Mouse (Mus musculus) heart, embryonic 14.5 days (tissue): ENCODE measurements around the gene Fignl1. TPM values are rescaled to one million over a fixed set of nuclear protein-coding genes. Genes with fewer than 3 reads are reported as not detected.

Experiments
- ATAC-seq: fragments of 200-750 bp; cut with Nextera tagmentation; 2 replicates; pipeline ENCODE4 v1.8.0; 2017; ENCODE audit warnings: low read depth, moderate TSS enrichment; ENCODE audit not compliant: insufficient number of reproducible peaks, insufficient read depth, low FRiP score
- H3K27ac ChIP-seq, 2 experiments: fragments of 200-500 bp in 1 of 2; fragments of 300-500 bp in 1 of 2; sonication (generic) in 1 of 2; replicated peaks in 1 of 2; 2 replicates each; pipeline ENCODE4 v1.5.1; 2012 to 2014; ENCODE audit warnings: low read depth in 2 of 2, low read length in 2 of 2, control low read depth in 1 of 2, mild to moderate bottlenecking in 1 of 2, mixed read lengths in 1 of 2; ENCODE audit not compliant: control insufficient read depth in 1 of 2, insufficient read depth in 1 of 2
- H3K27me3 ChIP-seq: fragments of 300-500 bp; sonication (generic); 2 replicates; pipeline ENCODE4 v1.6.1; 2014; ENCODE audit warnings: mild to moderate bottlenecking, low read length, control low read depth; ENCODE audit not compliant: control insufficient read depth, insufficient read depth
- H3K36me3 ChIP-seq: fragments of 300-500 bp; sonication (generic); 2 replicates; pipeline ENCODE4 v1.6.1; 2014; ENCODE audit warnings: mild to moderate bottlenecking, control low read depth, low read length, mixed read lengths; ENCODE audit not compliant: control insufficient read depth, insufficient read depth
- H3K4me1 ChIP-seq, 2 experiments: fragments of 200-500 bp in 1 of 2; fragments of 300-500 bp in 1 of 2; sonication (generic) in 1 of 2; 2 replicates each; pipeline ENCODE4 v1.6.1; 2012 to 2014; ENCODE audit warnings: low read length in 2 of 2, control low read depth in 1 of 2, mixed read lengths in 1 of 2; ENCODE audit not compliant: control insufficient read depth in 2 of 2, insufficient read depth in 2 of 2
- H3K4me2 ChIP-seq: fragments of 300-500 bp; sonication (generic); 2 replicates; pipeline ENCODE4 v1.6.1; 2014; ENCODE audit warnings: mild to moderate bottlenecking, low read length
- H3K4me3 ChIP-seq, 2 experiments: fragments of 200-500 bp in 1 of 2; fragments of 300-500 bp in 1 of 2; sonication (generic) in 1 of 2; 2 replicates each; pipeline ENCODE4 v1.5.1; 2012 to 2014; ENCODE audit warnings: low read length in 2 of 2, mild to moderate bottlenecking in 2 of 2, control low read depth in 1 of 2, low read depth in 1 of 2, moderate library complexity in 1 of 2; ENCODE audit not compliant: control insufficient read depth in 1 of 2, insufficient read depth in 1 of 2
- H3K9ac ChIP-seq: fragments of 300-500 bp; sonication (generic); 2 replicates; pipeline ENCODE4 v1.6.1; 2014; ENCODE audit warnings: mild to moderate bottlenecking, low read length
- H3K9me3 ChIP-seq: fragments of 300-500 bp; sonication (generic); 2 replicates; pipeline ENCODE4 v1.6.1; 2016; ENCODE audit warnings: low read length, control low read depth; ENCODE audit not compliant: control insufficient read depth
- WGBS: fragments of 180-500 bp; shearing (Covaris S2); extraction: QIAGEN DNeasy Blood & Tissue Kit; methylation state at CpG from one replicate; pipeline ENCODE4 v1.1.7; 2014; 5-methylcytosine and 5-hydroxymethylcytosine counted together
- polyA plus RNA-seq: library from polyadenylated mRNA; unstranded; fragments of >200 nt; fragmentation: Nextera tagmentation; extraction: Ambion mirVana; gene quantifications from 2 replicates; pipeline ENCODE4 v1.2.1, GENCODE M21; 2014

The Fignl1 gene
- polyA plus RNA-seq, 1 experiment from 2014 or later = 49.6 TPM

DNA sequence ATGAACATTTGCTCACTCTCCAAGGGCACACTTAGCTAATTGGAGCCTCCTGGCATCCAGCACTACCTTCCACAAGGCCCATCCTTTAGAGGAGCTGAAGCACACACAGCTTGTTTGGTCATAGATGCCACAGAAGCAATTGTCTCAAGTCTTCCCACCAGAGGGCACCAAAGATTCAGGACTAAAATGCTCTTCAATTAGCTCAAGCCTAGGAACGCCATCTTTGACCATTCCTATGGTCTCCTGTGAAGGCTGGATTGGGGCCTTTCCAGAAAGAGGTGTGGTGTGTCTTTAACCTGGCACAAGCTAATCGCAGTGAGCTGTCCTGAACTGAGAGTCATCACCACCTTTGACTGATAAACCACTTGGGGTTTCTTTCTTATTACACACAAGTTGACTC, 11.5 kb upstream of the Fignl1 start:
- Histone ChIP-seq H3K4me3 (no peak overlapping the region), H3K4me1 (peaks cover 38 to 55% of the 10 kb centered on the region in 2 experiments), H3K36me3 (peaks cover 7% of the 10 kb centered on the region), H3K27me3 (no peaks in the 10 kb centered on the region), H3K9me3 (no peaks in the 10 kb centered on the region), H3K9ac (no peak overlapping the region), H3K4me2 (no peak overlapping the region), H3K27ac (peak overlapping the region; percentile 93 to 94)
- 0% methylated on average over 2 of the region's 2 CpGs for WGBS
- no peak for ATAC-seq

DNA sequence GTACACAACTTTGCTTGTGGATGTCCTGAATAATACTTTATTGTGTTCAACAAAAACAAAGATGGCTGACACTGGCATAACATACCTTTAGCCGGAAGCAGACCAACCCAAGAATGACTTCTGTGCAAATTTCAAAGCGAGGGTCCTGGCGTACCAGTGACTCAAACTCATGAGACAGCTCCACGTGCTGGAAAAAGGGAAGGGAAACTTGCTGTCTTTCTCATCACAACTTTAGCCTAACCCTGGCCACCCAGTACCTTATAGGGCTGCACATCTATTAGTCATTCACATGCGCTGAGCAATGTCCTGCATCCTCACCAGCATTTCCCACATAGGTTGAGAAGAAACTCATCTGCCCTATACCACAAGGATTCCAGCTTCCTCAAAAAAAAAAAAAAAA, 10.4 kb upstream of the Fignl1 start:
- WGBS = 90% methylated on average over 5 of the region's 5 CpGs
- Histone ChIP-seq H3K27me3 (no peaks in the 10 kb centered on the region), H3K27ac (no peak overlapping the region), H3K4me2 (no peak overlapping the region), H3K4me3 (no peak overlapping the region), H3K9me3 (no peaks in the 10 kb centered on the region), H3K9ac (no peak overlapping the region), H3K4me1 (peaks cover 32 to 53% of the 10 kb centered on the region in 2 experiments), H3K36me3 (peaks cover 7% of the 10 kb centered on the region)
- no peak for ATAC-seq

DNA sequence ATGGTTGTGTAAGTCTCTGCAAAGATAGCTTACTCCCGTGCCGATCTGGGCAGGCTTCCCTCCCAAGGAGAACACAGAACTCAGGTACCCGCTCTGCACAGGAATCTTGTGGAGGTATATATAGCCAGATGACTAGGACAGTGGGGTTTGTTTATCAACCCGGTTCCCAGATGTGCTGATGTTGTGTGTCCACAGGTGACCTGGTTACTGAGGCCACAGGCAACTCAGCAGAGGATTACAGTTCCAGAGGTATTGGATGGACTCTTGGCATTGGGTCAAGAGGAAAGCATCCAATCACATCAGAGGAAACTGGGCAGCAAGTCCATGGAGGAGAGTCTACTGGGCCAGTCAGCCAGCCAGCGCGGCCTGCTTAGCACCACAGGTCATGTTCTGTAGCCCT, 10.0 kb upstream of the Fignl1 start:
- Histone ChIP-seq H3K36me3 (peaks cover 7% of the 10 kb centered on the region), H3K9ac (no peak overlapping the region), H3K4me3 (no peak overlapping the region), H3K4me2 (no peak overlapping the region), H3K9me3 (no peaks in the 10 kb centered on the region), H3K4me1 (peaks cover 29 to 49% of the 10 kb centered on the region in 2 experiments), H3K27ac (no peak overlapping the region), H3K27me3 (no peaks in the 10 kb centered on the region)
- no peak for ATAC-seq
- WGBS = 92% methylated on average over 6 of the region's 6 CpGs

DNA sequence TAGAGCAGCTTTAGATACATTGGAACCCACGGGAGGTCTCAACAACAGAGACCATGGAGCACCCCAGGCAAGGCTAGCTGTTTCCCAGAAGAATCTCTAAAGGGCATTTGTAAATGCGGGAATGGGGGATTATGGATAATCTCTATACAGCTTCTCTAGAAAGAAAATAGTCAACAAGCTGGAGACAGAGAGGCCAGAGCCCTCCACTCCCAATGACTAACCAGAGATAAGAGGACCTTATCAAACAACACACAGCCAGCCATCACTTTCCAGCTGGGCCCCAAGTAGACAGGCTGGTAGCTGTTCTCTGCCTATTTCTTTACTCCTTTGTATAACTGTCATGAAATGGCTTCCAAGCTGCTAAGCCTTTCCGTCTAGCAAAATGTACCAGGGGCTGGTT, 7.0 kb upstream of the Fignl1 start:
- peak overlapping the region; percentile 50 to 61; a peak in 3 of 4 replicates for H3K27ac ChIP-seq
- no peaks in the 10 kb centered on the region for H3K27me3 ChIP-seq
- no peak overlapping the region for H3K4me2 ChIP-seq
- peaks cover 7% of the 10 kb centered on the region for H3K36me3 ChIP-seq
- ATAC-seq = no peak
- peaks cover 13 to 26% of the 10 kb centered on the region in 2 experiments for H3K4me1 ChIP-seq
- H3K9ac ChIP-seq = no peak overlapping the region
- no peak overlapping the region for H3K4me3 ChIP-seq
- H3K9me3 ChIP-seq = no peaks in the 10 kb centered on the region
- WGBS = 21% methylated on average over 3 of the region's 3 CpGs

DNA sequence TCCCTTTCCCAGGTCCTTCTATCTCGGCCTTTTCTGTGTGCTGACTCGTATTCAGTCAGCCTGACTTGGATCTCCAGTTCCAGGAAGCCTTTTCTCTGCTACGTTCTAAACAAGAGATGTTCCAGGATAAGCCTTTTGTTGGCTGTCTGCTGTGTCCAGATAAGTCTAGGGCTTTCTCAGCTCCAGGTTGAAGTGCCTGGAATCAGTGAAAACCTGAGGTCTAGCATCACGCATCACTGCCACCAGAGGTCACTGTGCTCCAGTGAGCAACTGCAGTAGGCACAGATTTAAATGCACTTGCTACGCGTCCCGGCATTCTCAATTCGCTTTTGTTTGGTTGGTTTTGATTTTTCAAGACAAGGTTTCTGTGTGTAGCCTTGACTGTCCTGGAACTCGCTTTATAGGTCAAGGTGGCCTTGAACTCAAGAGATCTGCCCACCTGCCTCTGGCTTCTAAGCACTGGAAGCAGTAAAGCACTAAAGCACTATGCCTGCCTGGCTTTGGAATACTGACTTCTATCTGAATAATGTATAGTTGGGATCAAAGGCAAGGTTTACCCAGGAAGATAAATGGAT, 3.2 kb upstream of the Fignl1 start:
- Histone ChIP-seq H3K36me3 (no peaks in the 10 kb centered on the region), H3K9ac (peak overlapping the region; percentile 60; the same call in 1 of the 2 replicates), H3K27me3 (no peaks in the 10 kb centered on the region), H3K4me1 (peaks cover 16 to 35% of the 10 kb centered on the region in 2 experiments), H3K27ac (peak overlapping the region in 1 of 2 experiments; percentile 38; a peak in 2 of 4 replicates), H3K9me3 (no peaks in the 10 kb centered on the region), H3K4me3 (0 out of 4 replicates have a peak overlapping the region, but pooled peaks of 1 of the 2 experiments have one; percentile 13), H3K4me2 (peak overlapping the region; percentile 57)
- 11% methylated on average over 9 of the region's 9 CpGs for WGBS
- no peak for ATAC-seq

DNA sequence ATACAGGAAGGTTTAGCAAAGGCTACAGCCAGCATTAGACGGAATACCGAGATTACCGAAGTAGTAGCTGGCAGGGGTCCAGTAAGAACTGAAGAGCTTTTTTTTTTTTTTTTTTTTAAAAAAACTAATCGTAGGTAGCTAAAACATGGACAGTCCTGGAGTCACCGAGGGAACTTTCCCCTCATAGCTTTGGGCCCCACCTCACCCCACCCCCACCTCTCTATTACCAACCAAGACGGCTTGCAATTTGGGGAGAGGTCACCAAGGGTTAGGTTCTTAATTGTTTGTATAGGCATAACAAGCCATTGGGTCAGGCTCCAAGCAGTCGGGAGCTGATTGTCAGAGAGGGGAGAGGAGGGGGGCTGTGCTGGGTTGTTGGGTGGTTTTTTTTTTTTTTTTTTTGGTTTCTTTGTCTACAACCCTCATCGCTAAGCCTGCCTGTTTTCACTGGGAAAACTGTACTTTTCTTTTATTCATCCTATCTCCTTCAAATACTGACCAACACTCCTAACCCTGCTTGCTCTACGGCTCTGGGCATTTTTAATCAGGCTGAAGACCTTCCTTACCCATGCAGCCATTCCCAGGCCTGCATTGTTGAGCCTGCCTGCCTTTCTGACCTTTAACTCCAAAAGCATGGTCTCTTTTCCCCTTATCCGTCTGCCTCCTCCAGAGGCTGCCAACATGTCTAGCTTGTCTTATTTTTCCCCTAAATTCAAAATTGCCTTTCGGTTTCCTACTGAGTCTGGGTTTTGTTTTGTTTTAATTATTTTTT, 828 bp upstream of the Fignl1 start:
- Histone ChIP-seq H3K4me2 (peak overlapping the region; percentile 68), H3K4me1 (peaks cover 7 to 20% of the 10 kb centered on the region in 2 experiments), H3K27ac (peak overlapping the region; percentile 95 to 99), H3K36me3 (peaks cover 16% of the 10 kb centered on the region), H3K4me3 (peak overlapping the region; percentile 53 to 58), H3K27me3 (no peaks in the 10 kb centered on the region), H3K9me3 (no peaks in the 10 kb centered on the region), H3K9ac (peak overlapping the region; percentile 83)
- 10% methylated on average over 11 of the region's 11 CpGs for WGBS
- ATAC-seq = peak; percentile 8; the same call in 1 of the 2 replicates

DNA sequence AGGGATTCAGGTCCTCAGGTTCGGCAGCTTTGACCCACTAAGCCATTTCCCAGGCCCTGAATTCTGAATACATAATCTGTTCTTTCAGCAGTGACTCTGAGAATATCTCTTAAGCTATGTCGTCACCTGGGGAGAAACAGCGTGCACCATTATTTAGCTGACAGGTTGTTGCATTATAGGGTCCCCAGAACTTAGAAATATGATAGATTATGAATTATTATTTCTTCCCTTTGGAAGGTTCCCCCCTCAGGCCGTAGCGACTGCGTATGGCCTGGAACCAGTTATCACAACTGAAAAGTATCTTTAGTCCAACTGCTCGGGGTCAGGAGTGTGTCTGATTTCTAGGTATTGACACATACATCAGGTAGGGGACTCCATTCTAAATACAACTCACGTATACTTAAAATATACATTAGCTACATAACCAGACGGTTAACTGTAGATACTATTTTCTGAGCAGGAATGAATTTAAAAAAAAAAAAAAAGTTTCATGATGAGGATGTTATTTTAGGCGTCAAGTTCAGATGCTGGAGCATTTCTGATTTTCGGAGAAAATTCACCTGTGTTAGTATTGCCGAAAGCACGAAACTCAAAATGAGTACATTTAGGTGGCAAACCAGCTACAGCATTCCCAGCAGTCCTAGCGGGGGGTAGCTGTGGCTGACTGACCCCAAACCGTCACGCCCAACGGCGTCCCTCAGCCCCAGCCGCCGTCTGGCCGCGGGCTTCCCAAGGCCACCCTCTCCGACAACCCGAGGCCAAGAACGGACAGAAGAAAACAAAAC, 535 bp downstream of the Fignl1 start:
- WGBS = 7% methylated on average over 25 of the region's 25 CpGs
- Histone ChIP-seq H3K4me3 (peak overlapping the region; percentile 58 to 62), H3K9me3 (no peaks in the 10 kb centered on the region)

More for the DNA sequence above, 535 bp downstream of the Fignl1 start:
- peak; percentile 64; the same call in 1 of the 2 replicates for ATAC-seq
- Histone ChIP-seq H3K27me3 (no peaks in the 10 kb centered on the region), H3K4me2 (peak overlapping the region; percentile 68), H3K9ac (peak overlapping the region; percentile 83), H3K27ac (peak overlapping the region; percentile 65 to 95), H3K4me1 (peaks cover 7 to 20% of the 10 kb centered on the region in 2 experiments), H3K36me3 (peaks cover 29% of the 10 kb centered on the region)
